Mouse (Mus musculus): ENCODE data around the gene Sar1b. TPM values are rescaled to one million over a fixed set of nuclear protein-coding genes. Genes with fewer than 3 reads are reported as not detected.

Sar1b gene
- polyA plus RNA-seq, 1 experiment, result 52.7 TPM

- no peak for TF ChIP-seq CTCF (IDR thresholded peaks at IDR 0.05; ENCODE audit: low read depth, low read length)
- TF ChIP-seq POLR2A (IDR thresholded peaks at IDR 0.05; ENCODE audit: borderline replicate concordance, low read depth, low read length), result no peak
- H3K27ac ChIP-seq (ENCODE audit: insufficient read depth, low read depth, low read length), result no peak overlapping the region
- no peaks in the 10 kb centered on the region; the same call in 1 of the 2 replicates for H3K4me1 ChIP-seq (ENCODE audit: control insufficient read depth, insufficient read depth, low read length)
- no peak overlapping the region for H3K4me3 ChIP-seq (ENCODE audit: insufficient read depth, low read length)
Observed at GRCm38 (mm10) chr11:51822736-51823135, 59.2 kb downstream of the Sar1b start.

- Histone ChIP-seq H3K4me3 (ENCODE audit: insufficient read depth, low read length) (no peak overlapping the region), H3K4me1 (ENCODE audit: control insufficient read depth, insufficient read depth, low read length) (no peaks in the 10 kb centered on the region), H3K27ac (ENCODE audit: insufficient read depth, low read depth, low read length) (no peak overlapping the region)
- TF ChIP-seq CTCF (IDR thresholded peaks at IDR 0.05; ENCODE audit: low read depth, low read length), result no peak
- no peak for TF ChIP-seq POLR2A (IDR thresholded peaks at IDR 0.05; ENCODE audit: borderline replicate concordance, low read depth, low read length)
Observed at GRCm38 (mm10) chr11:51823271-51823670, 59.8 kb downstream of the Sar1b start.

- TF ChIP-seq POLR2A (IDR thresholded peaks at IDR 0.05; ENCODE audit: borderline replicate concordance, low read depth, low read length), result no peak
- no peak for TF ChIP-seq CTCF (IDR thresholded peaks at IDR 0.05; ENCODE audit: low read depth, low read length)
- no peaks in the 10 kb centered on the region for H3K4me1 ChIP-seq (ENCODE audit: control insufficient read depth, insufficient read depth, low read length)
- no peak overlapping the region for H3K4me3 ChIP-seq (ENCODE audit: insufficient read depth, low read length)
- no peak overlapping the region for H3K27ac ChIP-seq (ENCODE audit: insufficient read depth, low read depth, low read length)
Observed at GRCm38 (mm10) chr11:51823963-51824753, 60.7 kb downstream of the Sar1b start.

GRCm38 (mm10) chr11:51824867-51825424 lies 61.5 kb downstream of the Sar1b start:
- no peak for TF ChIP-seq CTCF (IDR thresholded peaks at IDR 0.05; ENCODE audit: low read depth, low read length)
- no peak for TF ChIP-seq POLR2A (IDR thresholded peaks at IDR 0.05; ENCODE audit: borderline replicate concordance, low read depth, low read length)
- H3K4me3 ChIP-seq (ENCODE audit: insufficient read depth, low read length), result no peak overlapping the region
- H3K27ac ChIP-seq (ENCODE audit: insufficient read depth, low read depth, low read length), result no peak overlapping the region
- no peaks in the 10 kb centered on the region for H3K4me1 ChIP-seq (ENCODE audit: control insufficient read depth, insufficient read depth, low read length)

GRCm38 (mm10) chr11:51831962-51832909 lies 68.7 kb downstream of the Sar1b start:
- Histone ChIP-seq H3K4me3 (ENCODE audit: insufficient read depth, low read length) (no peak overlapping the region), H3K27ac (ENCODE audit: insufficient read depth, low read depth, low read length) (peak overlapping the region; percentile 54), H3K4me1 (ENCODE audit: control insufficient read depth, insufficient read depth, low read length) (peaks cover 27% of the 10 kb centered on the region)
- TF ChIP-seq CTCF (IDR thresholded peaks at IDR 0.05; ENCODE audit: low read depth, low read length), result no peak

GRCm38 (mm10) chr11:51832992-51833391 lies 69.5 kb downstream of the Sar1b start:
- H3K4me3 ChIP-seq (ENCODE audit: insufficient read depth, low read length), result no peak overlapping the region
- no peak for TF ChIP-seq CTCF (IDR thresholded peaks at IDR 0.05; ENCODE audit: low read depth, low read length)
- peaks cover 27% of the 10 kb centered on the region for H3K4me1 ChIP-seq (ENCODE audit: control insufficient read depth, insufficient read depth, low read length)
- peak overlapping the region; percentile 54 for H3K27ac ChIP-seq (ENCODE audit: insufficient read depth, low read depth, low read length)

- H3K27ac ChIP-seq (ENCODE audit: insufficient read depth, low read depth, low read length), result peak overlapping the region; percentile 54
- peaks cover 27% of the 10 kb centered on the region for H3K4me1 ChIP-seq (ENCODE audit: control insufficient read depth, insufficient read depth, low read length)
- TF ChIP-seq POLR2A (IDR thresholded peaks at IDR 0.05; ENCODE audit: borderline replicate concordance, low read depth, low read length) (no peak), CTCF (IDR thresholded peaks at IDR 0.05; ENCODE audit: low read depth, low read length) (no peak)
- H3K4me3 ChIP-seq (ENCODE audit: insufficient read depth, low read length), result no peak overlapping the region
Observed at GRCm38 (mm10) chr11:51833393-51834066, 70.0 kb downstream of the Sar1b start.

GRCm38 (mm10) chr11:51834067-51834411 lies 70.6 kb downstream of the Sar1b start:
- H3K4me1 ChIP-seq (ENCODE audit: control insufficient read depth, insufficient read depth, low read length), result peaks cover 27% of the 10 kb centered on the region
- H3K27ac ChIP-seq (ENCODE audit: insufficient read depth, low read depth, low read length), result peak overlapping the region; percentile 54
- H3K4me3 ChIP-seq (ENCODE audit: insufficient read depth, low read length), result no peak overlapping the region
- TF ChIP-seq CTCF (IDR thresholded peaks at IDR 0.05; ENCODE audit: low read depth, low read length), result no peak
- TF ChIP-seq POLR2A (IDR thresholded peaks at IDR 0.05; ENCODE audit: borderline replicate concordance, low read depth, low read length), result no peak

- H3K27ac ChIP-seq (ENCODE audit: insufficient read depth, low read depth, low read length), result no peak overlapping the region
Observed at GRCm38 (mm10) chr11:51835598-51835997, 72.1 kb downstream of the Sar1b start.

More at GRCm38 (mm10) chr11:51835598-51835997, 72.1 kb downstream of the Sar1b start:
- Histone ChIP-seq H3K4me1 (ENCODE audit: control insufficient read depth, insufficient read depth, low read length) (peaks cover 27% of the 10 kb centered on the region), H3K4me3 (ENCODE audit: insufficient read depth, low read length) (no peak overlapping the region)
- no peak for TF ChIP-seq CTCF (IDR thresholded peaks at IDR 0.05; ENCODE audit: low read depth, low read length)
- TF ChIP-seq POLR2A (IDR thresholded peaks at IDR 0.05; ENCODE audit: borderline replicate concordance, low read depth, low read length), result no peak

All from bone marrow macrophage, adult 2 months (primary cell).